In the genomic region with DNA sequence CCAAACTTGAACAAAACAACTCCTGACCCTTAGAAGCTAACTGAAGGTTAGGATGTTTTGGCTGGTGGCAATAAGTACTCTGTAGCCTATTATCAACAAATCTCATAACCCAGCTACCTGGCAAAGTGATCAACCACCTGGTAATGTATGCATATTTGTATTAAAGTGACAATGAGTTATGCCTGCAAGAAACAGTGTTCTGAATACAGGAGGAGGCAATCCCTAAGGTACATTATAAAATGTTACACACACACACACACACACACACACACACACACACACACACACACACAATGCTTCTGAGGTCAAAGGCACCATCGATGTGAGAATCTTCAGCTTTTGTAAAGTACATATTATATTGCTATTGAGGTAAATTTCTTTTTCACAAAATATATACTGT, we compare ENCODE assay signal across 38 mouse cellular contexts. TPM values are rescaled to one million over a fixed set of nuclear protein-coding genes. Genes with fewer than 3 reads are reported as not detected.
"Had no signal": no experiment of that assay in that cellular context is flagged by ENCODE, and none has a peak within 500 bp of the region (broad histone marks: within the 10 kb centered on the region; RNA-seq: fewer than 3 reads in every experiment).

A gene (plus strand): TSS at position 301 of the 400 bp plus-strand sequence.

- H3K4me3 ChIP-seq: heart, embryonic 12.5 days; heart, embryonic 13.5 days; heart, embryonic 15.5 days; hindbrain, embryonic 10.5 days; hindbrain, embryonic 12.5 days; hindbrain, embryonic 13.5 days; hindbrain, embryonic 15.5 days; intestine, embryonic 15.5 days; kidney, embryonic 15.5 days; layer of hippocampus, adult 2 months; left cerebral cortex, adult 2 months had no signal

- H3K27me3 ChIP-seq: heart, embryonic 12.5 days; heart, embryonic 13.5 days; heart, embryonic 15.5 days; hindbrain, embryonic 12.5 days; hindbrain, embryonic 13.5 days; hindbrain, embryonic 15.5 days; intestine, embryonic 15.5 days; kidney, embryonic 15.5 days had no signal

- H3K9ac ChIP-seq: heart, embryonic 12.5 days; heart, embryonic 13.5 days; heart, embryonic 15.5 days; hindbrain, embryonic 12.5 days; hindbrain, embryonic 13.5 days; hindbrain, embryonic 14.5 days; hindbrain, embryonic 15.5 days; intestine, embryonic 15.5 days; kidney, embryonic 15.5 days had no signal

- H3K9me3 ChIP-seq: heart, embryonic 12.5 days; heart, embryonic 13.5 days; heart, embryonic 15.5 days; hindbrain, embryonic 10.5 days; hindbrain, embryonic 12.5 days; hindbrain, embryonic 13.5 days; hindbrain, embryonic 15.5 days; intestine, embryonic 15.5 days; kidney, embryonic 15.5 days had no signal

- H3K27ac ChIP-seq: heart, embryonic 13.5 days; heart, embryonic 15.5 days; hindbrain, embryonic 10.5 days; hindbrain, embryonic 12.5 days; hindbrain, embryonic 13.5 days; hindbrain, embryonic 14.5 days; hindbrain, embryonic 15.5 days; hindbrain, postnatal 0 days; intestine, embryonic 15.5 days; kidney, embryonic 15.5 days; kidney, postnatal 0 days; layer of hippocampus, adult 2 months; left cerebral cortex, adult 2 months had no signal

- H3K4me1 ChIP-seq: heart, embryonic 12.5 days; heart, embryonic 13.5 days; heart, embryonic 15.5 days; hindbrain, embryonic 10.5 days; hindbrain, embryonic 12.5 days; hindbrain, embryonic 13.5 days; hindbrain, embryonic 15.5 days; intestine, embryonic 15.5 days; kidney, embryonic 15.5 days had no signal

- DNase-seq: heart, postnatal 10 days; heart, postnatal 14 days; heart, postnatal 36 days; heart, postnatal 4 days; kidney, adult 11 months; kidney, adult 18-20 months; kidney, adult 2 months; kidney, adult 8-10 months; kidney, adult 9 months; kidney, postnatal 10 days; kidney, postnatal 14 days; kidney, postnatal 25 days; kidney, postnatal 36 days; kidney, postnatal 4 days; layer of hippocampus, adult 9-11 months; layer of hippocampus, postnatal 36 days had no signal

- H3K36me3 ChIP-seq: heart, embryonic 12.5 days; heart, embryonic 13.5 days; heart, embryonic 15.5 days; hindbrain, embryonic 10.5 days; hindbrain, embryonic 12.5 days; hindbrain, embryonic 13.5 days; hindbrain, embryonic 15.5 days; intestine, embryonic 15.5 days; kidney, embryonic 15.5 days had no signal

RNA-seq across cellular contexts. Expression of the gene that starts here (rescaled TPM):
- polyA plus RNA-seq: heart, embryonic 12.5 days; heart, embryonic 13.5 days; heart, embryonic 14.5 days; heart, embryonic 15.5 days; heart, embryonic 16.5 days; heart, postnatal 0 days; hindbrain, embryonic 12.5 days; hindbrain, embryonic 13.5 days; hindbrain, embryonic 14.5 days; hindbrain, embryonic 15.5 days; hindbrain, embryonic 16.5 days; hindbrain, postnatal 0 days; inflammation-experienced regulatory T-cells, adult 6 months; intestine, embryonic 15.5 days; intestine, embryonic 16.5 days; intestine, postnatal 0 days; kidney, adult 2 months; kidney, embryonic 15.5 days; kidney, postnatal 0 days; large intestine, adult 2 months had no signal
